Mouse (Mus musculus) embryonic facial prominence, embryonic 12.5 days (tissue): ENCODE data around the gene Wwp2. TPM values are rescaled to one million over a fixed set of nuclear protein-coding genes. Genes with fewer than 3 reads are reported as not detected.

Experiments
- ATAC-seq: fragments of 200-750 bp; cut with Nextera tagmentation; 2 replicates; pipeline ENCODE4 v1.8.0; 2017; ENCODE audit not compliant: insufficient number of reproducible peaks, insufficient read depth, low FRiP score, low TSS enrichment
- H3K27ac ChIP-seq: fragments of 300-500 bp; sonication (generic); 2 replicates; pipeline ENCODE4 v1.5.1; 2016; ENCODE audit warnings: mild to moderate bottlenecking
- H3K27me3 ChIP-seq: fragments of 300-500 bp; sonication (generic); 2 replicates; pipeline ENCODE4 v1.6.1; 2016; ENCODE audit warnings: mild to moderate bottlenecking, moderate library complexity
- H3K36me3 ChIP-seq: fragments of 300-500 bp; sonication (generic); 2 replicates; pipeline ENCODE4 v1.6.1; 2016; ENCODE audit warnings: mild to moderate bottlenecking
- H3K4me1 ChIP-seq: fragments of 300-500 bp; sonication (generic); 2 replicates; pipeline ENCODE4 v1.6.1; 2016
- H3K4me2 ChIP-seq: fragments of 300-500 bp; sonication (generic); replicated peaks from 2 replicates; pipeline ENCODE4 v1.6.1; 2016; ENCODE audit warnings: mild to moderate bottlenecking, moderate library complexity
- H3K4me3 ChIP-seq: fragments of 300-500 bp; sonication (generic); 2 replicates; pipeline ENCODE4 v1.5.1; 2016; ENCODE audit warnings: mild to moderate bottlenecking
- H3K9ac ChIP-seq: fragments of 300-500 bp; sonication (generic); 2 replicates; pipeline ENCODE4 v1.6.1; 2016; ENCODE audit warnings: mild to moderate bottlenecking, moderate library complexity
- H3K9me3 ChIP-seq: fragments of 300-500 bp; sonication (generic); 2 replicates; pipeline ENCODE4 v1.6.1; 2016; ENCODE audit warnings: mild to moderate bottlenecking, moderate library complexity
- WGBS: fragments of 180-500 bp; shearing (Covaris S2); methylation state at CpG from one replicate; pipeline ENCODE4 v1.1.7; 2016; 5-methylcytosine and 5-hydroxymethylcytosine counted together
- polyA plus RNA-seq: library from polyadenylated mRNA; unstranded; fragments of >200 nt; fragmentation: Nextera tagmentation; extraction: Ambion mirVana; gene quantifications from 2 replicates; pipeline ENCODE4 v1.2.1, GENCODE M21; 2016

The Wwp2 gene
- polyA plus RNA-seq, 1 experiment from 2014 or later: 160 TPM

GRCm38 (mm10) chr8:107435421-107435961 lies 674 bp upstream of the Wwp2 start:
- 26% methylated on average over 11 of the region's 11 CpGs for WGBS
- no peaks in the 10 kb centered on the region for H3K27me3 ChIP-seq
- H3K9ac ChIP-seq: 0 out of 2 replicates have a peak overlapping the region, but pooled peaks have one; percentile 32
- peak overlapping the region; percentile 79 for H3K4me3 ChIP-seq
- peak overlapping the region; percentile 70 for H3K4me2 ChIP-seq
- no peak for ATAC-seq
- no peaks in the 10 kb centered on the region for H3K36me3 ChIP-seq
- no peaks in the 10 kb centered on the region for H3K9me3 ChIP-seq
- H3K27ac ChIP-seq: no peak overlapping the region; the same call in 1 of the 2 replicates
- 0 out of 2 replicates have a peak, but pooled peaks cover 4% of the 10 kb centered on the region for H3K4me1 ChIP-seq

GRCm38 (mm10) chr8:107436841-107437421 lies 766 bp downstream of the Wwp2 start:
- peak overlapping the region; percentile 79 for H3K4me3 ChIP-seq
- 11% methylated on average over 15 of the region's 16 CpGs for WGBS
- peak overlapping the region; percentile 82 for H3K9ac ChIP-seq
- H3K36me3 ChIP-seq: no peaks in the 10 kb centered on the region
- 0 out of 2 replicates have a peak, but pooled peaks have one; percentile 24 for ATAC-seq
- peak overlapping the region; percentile 84 for H3K27ac ChIP-seq
- H3K4me1 ChIP-seq: 0 out of 2 replicates have a peak, but pooled peaks cover 4% of the 10 kb centered on the region
- no peaks in the 10 kb centered on the region for H3K9me3 ChIP-seq
- H3K4me2 ChIP-seq: peak overlapping the region; percentile 50
- no peaks in the 10 kb centered on the region for H3K27me3 ChIP-seq

- Histone ChIP-seq H3K4me1 (0 out of 2 replicates have a peak, but pooled peaks cover 4% of the 10 kb centered on the region), H3K9ac (no peak overlapping the region), H3K27ac (no peak overlapping the region), H3K4me2 (no peak overlapping the region), H3K27me3 (no peaks in the 10 kb centered on the region), H3K36me3 (no peaks in the 10 kb centered on the region), H3K4me3 (no peak overlapping the region), H3K9me3 (no peaks in the 10 kb centered on the region)
- 70% methylated on average over 2 of the region's 2 CpGs for WGBS
- ATAC-seq: no peak
These were observed 1.5 kb downstream of the Wwp2 start for GRCm38 (mm10) chr8:107437711-107438110.

- Histone ChIP-seq H3K9me3 (no peaks in the 10 kb centered on the region), H3K36me3 (no peaks in the 10 kb centered on the region), H3K4me2 (no peak overlapping the region), H3K27ac (no peak overlapping the region), H3K27me3 (no peaks in the 10 kb centered on the region), H3K4me3 (no peak overlapping the region), H3K9ac (no peak overlapping the region), H3K4me1 (0 out of 2 replicates have a peak, but pooled peaks cover 4% of the 10 kb centered on the region)
- 91% methylated on average over 3 of the region's 3 CpGs for WGBS
- no peak for ATAC-seq
These were observed 3.9 kb downstream of the Wwp2 start for GRCm38 (mm10) chr8:107439880-107440625.

- no peak overlapping the region for H3K9ac ChIP-seq
- no peaks in the 10 kb centered on the region for H3K9me3 ChIP-seq
- no peaks in the 10 kb centered on the region for H3K27me3 ChIP-seq
- no peaks in the 10 kb centered on the region for H3K36me3 ChIP-seq
- peaks cover 12% of the 10 kb centered on the region for H3K4me1 ChIP-seq
- H3K4me3 ChIP-seq: no peak overlapping the region
- 86% methylated on average over 3 of the region's 3 CpGs for WGBS
- H3K27ac ChIP-seq: no peak overlapping the region
- no peak for ATAC-seq
- no peak overlapping the region for H3K4me2 ChIP-seq
These were observed 8.5 kb downstream of the Wwp2 start for GRCm38 (mm10) chr8:107444626-107445025.

GRCm38 (mm10) chr8:107447713-107448112 lies 11.5 kb downstream of the Wwp2 start:
- no peak overlapping the region for H3K4me3 ChIP-seq
- H3K36me3 ChIP-seq: peaks cover under 1% of the 10 kb centered on the region; the same call in 1 of the 2 replicates
- H3K4me1 ChIP-seq: peaks cover 12% of the 10 kb centered on the region
- H3K27me3 ChIP-seq: no peaks in the 10 kb centered on the region
- H3K9ac ChIP-seq: no peak overlapping the region
- no peak overlapping the region for H3K4me2 ChIP-seq
- no peak overlapping the region for H3K27ac ChIP-seq
- no peak for ATAC-seq
- H3K9me3 ChIP-seq: no peaks in the 10 kb centered on the region

GRCm38 (mm10) chr8:107448382-107448889 lies 12.3 kb downstream of the Wwp2 start:
- H3K27ac ChIP-seq: no peak overlapping the region
- H3K9me3 ChIP-seq: no peaks in the 10 kb centered on the region
- H3K4me3 ChIP-seq: no peak overlapping the region
- no peak for ATAC-seq
- peaks cover 12% of the 10 kb centered on the region for H3K4me1 ChIP-seq
- H3K9ac ChIP-seq: no peak overlapping the region
- 81% methylated on average over 4 of the region's 4 CpGs for WGBS
- H3K36me3 ChIP-seq: peaks cover 7% of the 10 kb centered on the region; the same call in 1 of the 2 replicates
- H3K4me2 ChIP-seq: no peak overlapping the region
- no peaks in the 10 kb centered on the region for H3K27me3 ChIP-seq

GRCm38 (mm10) chr8:107449130-107449529 lies 13.0 kb downstream of the Wwp2 start:
- H3K36me3 ChIP-seq: peaks cover 11% of the 10 kb centered on the region; the same call in 1 of the 2 replicates
- no peak for ATAC-seq
- no peak overlapping the region for H3K4me3 ChIP-seq
- H3K27ac ChIP-seq: no peak overlapping the region
- H3K27me3 ChIP-seq: no peaks in the 10 kb centered on the region
- H3K4me1 ChIP-seq: peaks cover 12% of the 10 kb centered on the region
- no peak overlapping the region for H3K9ac ChIP-seq
- no peak overlapping the region for H3K4me2 ChIP-seq
- H3K9me3 ChIP-seq: no peaks in the 10 kb centered on the region
- WGBS: 37% methylated on average over 8 of the region's 8 CpGs

- Histone ChIP-seq H3K9ac (no peak overlapping the region), H3K27ac (no peak overlapping the region), H3K36me3 (peaks cover 11% of the 10 kb centered on the region; the same call in 1 of the 2 replicates), H3K4me3 (no peak overlapping the region), H3K9me3 (no peaks in the 10 kb centered on the region), H3K27me3 (no peaks in the 10 kb centered on the region), H3K4me1 (peaks cover 12% of the 10 kb centered on the region), H3K4me2 (no peak overlapping the region)
- 72% methylated on average over 6 of the region's 6 CpGs for WGBS
- ATAC-seq: no peak
These were observed 13.5 kb downstream of the Wwp2 start for GRCm38 (mm10) chr8:107449655-107450054.

GRCm38 (mm10) chr8:107451414-107452066 lies 15.4 kb downstream of the Wwp2 start:
- no peak for ATAC-seq

GRCm38 (mm10) chr8:107453386-107453785 lies 17.2 kb downstream of the Wwp2 start:
- H3K4me2 ChIP-seq: no peak overlapping the region
- 92% methylated on average over 11 of the region's 11 CpGs for WGBS
- no peak overlapping the region for H3K27ac ChIP-seq
- H3K36me3 ChIP-seq: peaks cover 22% of the 10 kb centered on the region; the same call in 1 of the 2 replicates
- H3K27me3 ChIP-seq: no peaks in the 10 kb centered on the region
- H3K4me1 ChIP-seq: peaks cover 12% of the 10 kb centered on the region
- ATAC-seq: no peak
- H3K9me3 ChIP-seq: no peaks in the 10 kb centered on the region
- no peak overlapping the region for H3K4me3 ChIP-seq
- no peak overlapping the region for H3K9ac ChIP-seq

More at GRCm38 (mm10) chr8:107451414-107452066, 15.4 kb downstream of the Wwp2 start:
- H3K9me3 ChIP-seq: no peaks in the 10 kb centered on the region
- H3K27me3 ChIP-seq: no peaks in the 10 kb centered on the region
- no peak overlapping the region for H3K4me2 ChIP-seq
- H3K36me3 ChIP-seq: peaks cover 11% of the 10 kb centered on the region; the same call in 1 of the 2 replicates
- H3K27ac ChIP-seq: no peak overlapping the region
- H3K4me3 ChIP-seq: no peak overlapping the region
- peaks cover 14% of the 10 kb centered on the region for H3K4me1 ChIP-seq
- WGBS: 79% methylated on average over 13 of the region's 13 CpGs
- H3K9ac ChIP-seq: no peak overlapping the region
